Mouse (Mus musculus) limb, embryonic 13.5 days (tissue): ENCODE results near the gene Hist3h2a. TPM values are rescaled to one million over a fixed set of nuclear protein-coding genes. Genes with fewer than 3 reads are reported as not detected.

Source experiments
- ATAC-seq: fragments of 200-750 bp; cut with Nextera tagmentation; 2 replicates; pipeline ENCODE4 v1.8.0; 2017; ENCODE audit warnings: low read depth, moderate number of reproducible peaks, moderate TSS enrichment; ENCODE audit not compliant: low FRiP score
- H3K27ac ChIP-seq: fragments of 300-500 bp; sonication (generic); 2 replicates; pipeline ENCODE4 v1.5.1; 2015; ENCODE audit warnings: inconsistent platforms, mild to moderate bottlenecking, moderate library complexity
- H3K27me3 ChIP-seq: fragments of 300-500 bp; sonication (generic); 2 replicates; pipeline ENCODE4 v1.6.1; 2015; ENCODE audit warnings: mild to moderate bottlenecking, inconsistent platforms
- H3K36me3 ChIP-seq: fragments of 300-500 bp; sonication (generic); 2 replicates; pipeline ENCODE4 v1.6.1; 2015; ENCODE audit warnings: inconsistent platforms, mild to moderate bottlenecking, moderate library complexity
- H3K4me1 ChIP-seq: fragments of 300-500 bp; sonication (generic); 2 replicates; pipeline ENCODE4 v1.6.1; 2015; ENCODE audit warnings: inconsistent platforms
- H3K4me2 ChIP-seq: fragments of 300-500 bp; sonication (generic); replicated peaks from 2 replicates; pipeline ENCODE4 v1.6.1; 2015; ENCODE audit warnings: inconsistent platforms, mild to moderate bottlenecking, moderate library complexity
- H3K4me3 ChIP-seq: fragments of 300-500 bp; sonication (generic); 2 replicates; pipeline ENCODE4 v1.5.1; 2015; ENCODE audit warnings: moderate library complexity, mild to moderate bottlenecking, inconsistent platforms
- H3K9ac ChIP-seq: fragments of 300-500 bp; sonication (generic); 2 replicates; pipeline ENCODE4 v1.6.1; 2015; ENCODE audit warnings: mild to moderate bottlenecking, inconsistent platforms
- H3K9me3 ChIP-seq: fragments of 300-500 bp; sonication (generic); 2 replicates; pipeline ENCODE4 v1.6.1; 2016; ENCODE audit warnings: inconsistent platforms
- WGBS: fragments of 180-500 bp; shearing (Covaris S2); methylation state at CpG from one replicate; pipeline ENCODE4 v1.1.7; 2015; 5-methylcytosine and 5-hydroxymethylcytosine counted together
- polyA plus RNA-seq: library from polyadenylated mRNA; unstranded; fragments of >200 nt; fragmentation: Nextera tagmentation; extraction: Ambion mirVana; gene quantifications from 2 replicates; pipeline ENCODE4 v1.2.1, GENCODE M21; 2015

Gene Hist3h2a
- polyA plus RNA-seq, 1 experiment from 2014 or later = 29.9 TPM

GRCm38 (mm10) chr11:58989166-58989565 is 34.7 kb downstream of the Hist3h2a start:
- no peak overlapping the region for H3K9ac ChIP-seq
- H3K27ac ChIP-seq = no peak overlapping the region
- no peak for ATAC-seq
- H3K4me1 ChIP-seq = peaks cover 1% of the 10 kb centered on the region; the same call in 1 of the 2 replicates
- no peaks in the 10 kb centered on the region for H3K9me3 ChIP-seq
- no peak overlapping the region for H3K4me2 ChIP-seq
- peaks cover 78% of the 10 kb centered on the region for H3K36me3 ChIP-seq
- peaks cover 21% of the 10 kb centered on the region for H3K27me3 ChIP-seq
- H3K4me3 ChIP-seq = no peak overlapping the region
- WGBS = 96% methylated on average over 4 of the region's 4 CpGs

- Histone ChIP-seq H3K36me3 (peaks cover 68% of the 10 kb centered on the region), H3K4me2 (no peak overlapping the region), H3K4me3 (no peak overlapping the region), H3K9ac (no peak overlapping the region), H3K4me1 (peaks cover 8% of the 10 kb centered on the region), H3K9me3 (no peaks in the 10 kb centered on the region), H3K27me3 (peaks cover 30% of the 10 kb centered on the region), H3K27ac (no peak overlapping the region)
- 91% methylated on average over 17 of the region's 17 CpGs for WGBS
- ATAC-seq = no peak
Measured at GRCm38 (mm10) chr11:58990141-58990540, 35.7 kb downstream of the Hist3h2a start.

DNA sequence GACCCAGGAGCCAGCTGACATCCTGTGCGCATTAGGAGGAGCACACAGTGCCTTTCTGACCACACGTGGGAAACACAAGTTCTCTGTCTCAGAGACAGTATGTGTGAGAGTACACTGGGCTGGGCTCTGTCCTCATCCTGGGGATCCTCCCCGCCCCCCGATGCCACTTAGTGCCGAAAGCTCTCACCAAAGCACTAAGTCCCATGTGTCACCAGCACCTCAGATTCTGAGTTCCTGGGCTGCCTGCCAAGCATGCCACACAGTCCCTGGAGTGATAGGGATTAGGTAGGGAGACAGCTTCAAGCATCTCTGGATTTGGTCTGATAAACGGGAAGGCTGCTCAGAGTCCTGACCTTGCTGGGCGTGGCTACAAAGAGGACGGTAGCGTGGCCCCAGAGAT is 36.3 kb downstream of the Hist3h2a start:
- ATAC-seq = no peak
- H3K4me1 ChIP-seq = peaks cover 8% of the 10 kb centered on the region
- peaks cover 62% of the 10 kb centered on the region for H3K36me3 ChIP-seq
- peaks cover 37% of the 10 kb centered on the region for H3K27me3 ChIP-seq
- no peak overlapping the region for H3K9ac ChIP-seq
- H3K9me3 ChIP-seq = no peaks in the 10 kb centered on the region
- 85% methylated on average over 9 of the region's 9 CpGs for WGBS
- no peak overlapping the region for H3K27ac ChIP-seq
- H3K4me3 ChIP-seq = no peak overlapping the region
- no peak overlapping the region for H3K4me2 ChIP-seq

DNA sequence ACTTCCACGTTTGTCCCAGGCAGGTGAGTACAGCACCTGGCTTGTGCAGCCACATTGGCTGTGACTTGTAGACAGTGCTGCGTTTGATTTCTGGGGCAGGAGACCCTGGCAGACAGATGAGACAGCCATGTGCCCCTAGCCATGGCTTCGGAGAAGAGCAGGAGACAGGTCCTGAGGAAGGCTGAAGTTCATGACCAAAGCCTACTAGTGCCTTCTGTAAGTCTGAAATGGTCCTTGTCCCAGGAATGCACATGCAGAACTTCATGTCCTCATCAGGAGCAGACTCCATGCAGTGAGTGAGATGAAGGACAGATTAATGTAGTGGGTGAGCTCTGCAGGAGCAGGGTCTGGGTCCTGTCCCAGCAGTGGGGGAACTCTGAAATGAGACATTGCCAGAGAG is 37.4 kb downstream of the Hist3h2a start:
- H3K27me3 ChIP-seq = peaks cover 47% of the 10 kb centered on the region
- H3K4me2 ChIP-seq = no peak overlapping the region
- H3K36me3 ChIP-seq = peaks cover 50% of the 10 kb centered on the region
- no peak overlapping the region for H3K9ac ChIP-seq
- no peaks in the 10 kb centered on the region for H3K9me3 ChIP-seq
- ATAC-seq = no peak
- H3K4me1 ChIP-seq = peaks cover 8% of the 10 kb centered on the region
- 75% methylated on average over 3 of the region's 3 CpGs for WGBS
- no peak overlapping the region for H3K4me3 ChIP-seq
- H3K27ac ChIP-seq = no peak overlapping the region

DNA sequence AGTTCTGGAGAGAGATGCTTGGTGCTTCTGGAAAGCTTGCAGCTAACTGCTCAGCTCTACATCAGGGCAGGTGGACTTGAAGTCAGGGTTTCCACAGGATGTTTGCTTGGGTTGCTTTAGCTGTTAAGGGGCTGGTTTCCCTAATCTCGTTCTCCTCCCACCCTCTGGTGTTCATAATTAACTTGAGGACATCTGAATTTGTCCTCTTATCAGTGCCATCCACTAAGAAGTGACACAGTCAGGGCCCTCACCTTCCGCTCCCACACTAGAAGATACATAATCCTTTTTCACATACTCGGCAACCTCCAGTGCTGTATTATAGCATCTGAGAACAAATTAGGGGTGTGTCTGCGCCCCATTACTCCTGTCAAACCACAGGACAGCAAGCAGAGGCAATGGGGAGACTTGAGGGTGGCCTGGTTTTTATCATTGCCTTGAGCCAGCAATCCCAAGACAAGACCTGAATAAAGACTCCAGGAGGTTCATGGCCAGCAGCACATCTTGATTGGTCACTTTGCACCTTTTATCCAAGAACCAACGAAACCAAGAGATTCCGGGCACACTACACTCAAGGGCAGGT is 38.7 kb downstream of the Hist3h2a start:
- Histone ChIP-seq H3K9ac (no peak overlapping the region), H3K27ac (no peak overlapping the region), H3K27me3 (peaks cover 49% of the 10 kb centered on the region), H3K4me3 (no peak overlapping the region), H3K4me1 (peaks cover 8% of the 10 kb centered on the region), H3K4me2 (no peak overlapping the region), H3K9me3 (no peaks in the 10 kb centered on the region), H3K36me3 (peaks cover 38% of the 10 kb centered on the region)
- ATAC-seq = no peak
- 72% methylated on average over 6 of the region's 6 CpGs for WGBS

DNA sequence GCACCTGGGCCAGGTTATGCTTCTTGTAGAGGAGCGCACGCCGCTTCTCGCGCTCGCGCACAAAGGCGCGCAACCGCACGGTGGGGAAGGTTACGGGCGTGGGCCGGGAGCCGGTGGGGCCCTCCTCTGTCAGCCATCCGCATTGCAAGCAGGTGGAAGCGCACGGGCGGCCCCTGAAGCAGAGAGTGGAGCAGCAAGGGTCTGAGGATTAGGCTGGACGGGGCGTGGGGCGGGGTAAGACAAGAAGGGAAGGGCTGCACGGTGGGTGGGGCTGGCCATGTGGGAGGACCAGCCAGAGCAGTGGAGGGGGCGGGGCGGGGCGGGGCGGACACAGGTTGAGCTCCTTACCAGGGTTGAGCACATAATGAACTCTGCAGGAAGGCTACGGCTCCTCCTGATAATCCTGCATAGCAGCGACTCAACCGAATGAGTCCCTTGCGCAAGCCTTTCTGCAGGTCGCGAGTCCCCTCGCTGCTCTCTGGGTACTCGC is 39.9 kb downstream of the Hist3h2a start:
- ATAC-seq = peak; percentile 46
- Histone ChIP-seq H3K36me3 (peaks cover 26% of the 10 kb centered on the region), H3K4me1 (peaks cover 8% of the 10 kb centered on the region), H3K27me3 (peaks cover 49% of the 10 kb centered on the region), H3K9me3 (no peaks in the 10 kb centered on the region), H3K27ac (no peak overlapping the region), H3K9ac (no peak overlapping the region), H3K4me3 (peak overlapping the region; percentile 42), H3K4me2 (peak overlapping the region; percentile 70)
- WGBS = 3% methylated on average over 34 of the region's 35 CpGs

DNA sequence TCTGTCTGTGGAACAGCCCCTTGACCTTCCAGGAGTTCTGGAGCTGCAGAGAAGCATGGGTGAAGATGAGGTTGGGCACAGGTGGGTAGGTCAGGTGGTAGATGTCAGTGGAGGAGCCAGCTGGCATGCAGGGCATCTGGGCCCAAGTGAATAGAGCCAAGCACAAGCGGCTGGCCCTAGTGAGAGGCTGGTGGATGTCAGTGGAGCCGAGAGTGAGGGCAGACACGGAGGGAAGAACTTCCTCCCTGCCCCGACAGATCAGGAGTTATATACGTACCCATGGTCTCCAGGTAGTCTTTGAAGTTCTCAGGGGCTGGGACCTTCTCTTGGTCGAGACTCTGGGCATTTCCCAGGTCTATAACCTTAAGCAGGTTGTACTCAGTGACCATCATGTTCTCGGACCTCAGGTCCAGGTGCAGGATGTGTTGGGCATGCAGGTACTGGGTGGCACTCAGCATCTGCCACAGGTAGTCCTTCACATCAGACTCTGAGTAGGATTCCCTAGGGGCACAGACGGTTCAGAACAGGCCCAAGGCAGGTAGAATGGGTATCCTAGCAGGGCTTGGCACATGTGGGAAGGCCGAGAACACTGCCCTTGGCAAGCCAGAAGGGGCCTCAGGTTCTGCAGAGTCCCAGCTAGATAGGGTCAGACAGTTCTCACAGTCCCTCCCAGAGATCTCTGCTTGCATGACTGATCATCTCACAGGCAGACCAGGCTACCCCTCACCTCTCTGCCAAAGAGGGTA is 40.7 kb downstream of the Hist3h2a start:
- Histone ChIP-seq H3K27ac (no peak overlapping the region), H3K4me1 (peaks cover 8% of the 10 kb centered on the region), H3K36me3 (peaks cover 17% of the 10 kb centered on the region), H3K9me3 (no peaks in the 10 kb centered on the region), H3K9ac (no peak overlapping the region), H3K27me3 (peaks cover 49% of the 10 kb centered on the region), H3K4me3 (no peak overlapping the region), H3K4me2 (peak overlapping the region; percentile 70)
- no peak for ATAC-seq
- WGBS = 75% methylated on average over 9 of the region's 9 CpGs

DNA sequence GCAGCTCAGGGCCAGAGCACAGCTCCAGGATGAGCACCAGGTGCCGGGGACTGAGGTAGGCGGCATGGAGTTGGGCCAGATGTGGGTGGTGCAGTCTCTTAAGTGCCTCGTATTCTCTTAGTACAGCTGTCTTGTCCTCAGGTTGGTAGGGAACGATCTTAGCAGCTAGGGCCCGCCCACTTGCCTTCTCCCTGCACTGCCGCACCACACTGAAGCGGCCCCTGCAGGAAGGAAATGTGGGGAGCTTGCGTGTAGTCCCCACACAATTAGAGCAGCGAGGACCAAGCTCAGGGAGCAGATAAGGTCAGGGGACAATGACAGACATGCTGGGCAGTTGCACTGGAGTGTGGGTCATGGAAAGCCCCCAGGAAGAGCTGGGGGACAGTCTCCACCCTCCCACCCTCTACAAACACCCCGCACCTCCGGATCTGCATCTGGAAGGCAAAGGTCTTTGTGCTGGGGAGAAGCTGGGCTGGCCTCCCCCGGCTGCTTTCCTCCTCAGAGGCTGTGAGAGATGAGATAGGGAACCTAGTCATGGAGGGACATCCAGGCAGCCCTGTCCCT is 41.4 kb downstream of the Hist3h2a start:
- peaks cover 8% of the 10 kb centered on the region for H3K4me1 ChIP-seq
- 52% methylated on average over 12 of the region's 12 CpGs for WGBS
- no peak overlapping the region for H3K9ac ChIP-seq
- no peak overlapping the region for H3K27ac ChIP-seq
- no peak overlapping the region for H3K4me2 ChIP-seq
- ATAC-seq = no peak
- peaks cover 49% of the 10 kb centered on the region for H3K27me3 ChIP-seq
- H3K9me3 ChIP-seq = no peaks in the 10 kb centered on the region
- peaks cover 11% of the 10 kb centered on the region for H3K36me3 ChIP-seq
- H3K4me3 ChIP-seq = no peak overlapping the region

GRCm38 (mm10) chr11:58997541-58997940 is 43.1 kb downstream of the Hist3h2a start:
- no peak overlapping the region for H3K4me2 ChIP-seq
- H3K27me3 ChIP-seq = peaks cover 44% of the 10 kb centered on the region
- no peak overlapping the region for H3K9ac ChIP-seq
- no peak overlapping the region for H3K4me3 ChIP-seq
- no peaks in the 10 kb centered on the region for H3K9me3 ChIP-seq
- H3K27ac ChIP-seq = no peak overlapping the region
- no peaks in the 10 kb centered on the region for H3K36me3 ChIP-seq
- WGBS = 91% methylated on average over 5 of the region's 5 CpGs
- ATAC-seq = no peak
- peaks cover 8% of the 10 kb centered on the region for H3K4me1 ChIP-seq

GRCm38 (mm10) chr11:58999158-58999557 is 44.7 kb downstream of the Hist3h2a start:
- no peaks in the 10 kb centered on the region for H3K36me3 ChIP-seq
- no peaks in the 10 kb centered on the region for H3K9me3 ChIP-seq
- H3K9ac ChIP-seq = no peak overlapping the region
- H3K4me1 ChIP-seq = peaks cover 7% of the 10 kb centered on the region
- no peak overlapping the region for H3K4me2 ChIP-seq
- peaks cover 29% of the 10 kb centered on the region for H3K27me3 ChIP-seq
- H3K27ac ChIP-seq = no peak overlapping the region
- no peak for ATAC-seq
- 40% methylated on average over 11 of the region's 11 CpGs for WGBS
- no peak overlapping the region for H3K4me3 ChIP-seq

DNA sequence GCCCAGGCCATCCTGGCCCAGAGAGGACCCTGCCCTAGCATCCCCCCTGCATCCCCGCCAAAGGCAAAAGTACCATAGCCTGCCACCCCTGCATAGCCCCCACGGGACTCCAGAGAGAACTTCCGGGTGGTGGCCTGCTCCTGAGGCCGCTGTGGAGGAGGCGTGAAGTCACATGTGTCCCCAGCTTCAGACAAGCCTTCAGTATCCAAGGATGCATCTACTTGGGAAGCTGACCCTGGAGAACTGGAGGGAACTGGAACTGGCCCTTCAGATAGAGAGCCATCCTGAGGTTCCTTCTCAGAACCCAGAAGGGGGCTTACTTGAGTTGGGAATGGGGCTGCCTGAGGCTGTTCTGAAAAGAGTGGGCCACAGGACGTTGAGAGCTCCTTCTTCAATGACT is 45.3 kb downstream of the Hist3h2a start:
- H3K9ac ChIP-seq = no peak overlapping the region
- 82% methylated on average over 6 of the region's 6 CpGs for WGBS
- H3K27me3 ChIP-seq = peaks cover 22% of the 10 kb centered on the region
- no peaks in the 10 kb centered on the region for H3K9me3 ChIP-seq
- no peaks in the 10 kb centered on the region for H3K36me3 ChIP-seq
- no peak for ATAC-seq
- peaks cover under 1% of the 10 kb centered on the region; the same call in 1 of the 2 replicates for H3K4me1 ChIP-seq
- H3K27ac ChIP-seq = no peak overlapping the region
- no peak overlapping the region for H3K4me2 ChIP-seq
- no peak overlapping the region for H3K4me3 ChIP-seq

DNA sequence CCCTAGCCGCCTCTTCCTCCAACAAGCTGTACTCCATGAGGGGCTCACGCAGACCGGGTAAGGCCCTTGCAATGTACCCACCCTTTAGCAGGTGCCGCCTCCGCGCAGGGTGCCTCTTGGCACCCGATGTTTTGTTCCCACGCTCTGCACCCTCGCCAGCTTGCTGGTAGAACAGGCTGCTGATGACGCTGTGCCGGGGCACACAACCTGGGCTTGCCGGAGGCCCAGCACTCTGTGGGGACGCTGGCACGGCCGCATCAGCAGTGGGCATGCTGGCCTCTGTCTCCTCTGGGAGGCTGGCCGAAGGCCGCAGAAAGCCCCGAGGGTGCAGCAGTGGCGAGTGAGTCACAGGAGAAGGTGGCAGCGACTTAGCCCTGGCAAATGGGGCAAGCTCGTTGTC is 46.1 kb downstream of the Hist3h2a start:
- no peak overlapping the region for H3K4me3 ChIP-seq
- no peaks in the 10 kb centered on the region for H3K4me1 ChIP-seq
- peaks cover 14% of the 10 kb centered on the region for H3K27me3 ChIP-seq
- H3K27ac ChIP-seq = no peak overlapping the region
- 91% methylated on average over 21 of the region's 21 CpGs for WGBS
- no peak for ATAC-seq
- no peak overlapping the region for H3K4me2 ChIP-seq
- H3K9ac ChIP-seq = no peak overlapping the region
- no peaks in the 10 kb centered on the region for H3K36me3 ChIP-seq
- H3K9me3 ChIP-seq = no peaks in the 10 kb centered on the region
